Mouse (Mus musculus) layer of hippocampus, postnatal 36 days (tissue): ENCODE measurements around the gene Slc35e2. TPM values are rescaled to one million over a fixed set of nuclear protein-coding genes. Genes with fewer than 3 reads are reported as not detected.

Source experiments
- total RNA-seq, 2 experiments: library from RNA; stranded (reverse); gene quantifications; 2 replicates each; pipeline ENCODE4 v1.2.3; 2021

Slc35e2 gene
- total RNA-seq, 2 experiments from 2014 or later: 40.1 to 41.0 TPM

Other genes starting within 250 kb of the Slc35e2 start
- 100 to 1,000 TPM; 156 to 166 TPM for gene Prkcz, start 240.1 kb upstream of the Slc35e2 start, total RNA-seq
- gene Gabrd, start 203.3 kb upstream of the Slc35e2 start, total RNA-seq: 10 to 100 TPM; 21.0 to 21.2 TPM
- 10 to 100 TPM; 11.1 to 14.0 TPM for gene Cfap74, start 192.2 kb upstream of the Slc35e2 start, total RNA-seq
- 1 to 10 TPM; 2.0 to 6.6 TPM for gene Tmem52, start 132.3 kb upstream of the Slc35e2 start, total RNA-seq
- 100 to 1,000 TPM; 744 to 792 TPM for gene Gnb1, start 110.1 kb upstream of the Slc35e2 start, total RNA-seq
- gene Nadk, start 39.0 kb upstream of the Slc35e2 start, total RNA-seq: 10 to 100 TPM; 65.8 to 71.5 TPM
- 10 to 100 TPM; 43.6 to 46.8 TPM for gene Cdk11b, start 23.4 kb downstream of the Slc35e2 start, total RNA-seq
- not detected for gene Gm10563, start 44.0 kb downstream of the Slc35e2 start, total RNA-seq
- gene Mmp23, start 52.0 kb downstream of the Slc35e2 start, total RNA-seq: 1 to 10 TPM; 3.9 to 6.4 TPM
- 100 to 1,000 TPM in 1 of 2 experiments, 10 to 100 TPM in 1; 96.8 to 109 TPM for gene Mib2, start 67.8 kb downstream of the Slc35e2 start, total RNA-seq
- gene Fndc10, start 92.9 kb downstream of the Slc35e2 start, total RNA-seq: 10 to 100 TPM; 21.8 to 23.0 TPM
- gene Ssu72, start 103.4 kb downstream of the Slc35e2 start, total RNA-seq: 10 to 100 TPM; 78.3 to 82.6 TPM
- 10 to 100 TPM; 34.7 to 35.1 TPM for gene Tmem240, start 133.4 kb downstream of the Slc35e2 start, total RNA-seq
- 10 to 100 TPM; 51.8 to 54.0 TPM for gene Atad3a, start 159.7 kb downstream of the Slc35e2 start, total RNA-seq
- 10 to 100 TPM; 10.5 to 11.3 TPM for gene Vwa1, start 173.3 kb downstream of the Slc35e2 start, total RNA-seq
- gene Tmem88b, start 184.5 kb downstream of the Slc35e2 start, total RNA-seq: 10 to 100 TPM; 29.6 to 31.8 TPM
- not detected for gene Ankrd65, start 189.0 kb downstream of the Slc35e2 start, total RNA-seq
- 10 to 100 TPM; 83.0 to 87.4 TPM for gene Mrpl20, start 201.5 kb downstream of the Slc35e2 start, total RNA-seq
- 100 to 1,000 TPM in 1 of 2 experiments, 10 to 100 TPM in 1; 87.0 to 106 TPM for gene Ccnl2, start 211.1 kb downstream of the Slc35e2 start, total RNA-seq
- 10 to 100 TPM; 88.4 to 98.2 TPM for gene Aurkaip1, start 229.9 kb downstream of the Slc35e2 start, total RNA-seq
- gene Mxra8, start 238.3 kb downstream of the Slc35e2 start, total RNA-seq: 1 to 10 TPM; 5.6 to 8.1 TPM
- gene Dvl1, start 246.0 kb downstream of the Slc35e2 start, total RNA-seq: 10 to 100 TPM; 75.6 to 76.6 TPM